Comparison of ENCODE assay signal across 24 mouse cellular contexts in the genomic region with DNA sequence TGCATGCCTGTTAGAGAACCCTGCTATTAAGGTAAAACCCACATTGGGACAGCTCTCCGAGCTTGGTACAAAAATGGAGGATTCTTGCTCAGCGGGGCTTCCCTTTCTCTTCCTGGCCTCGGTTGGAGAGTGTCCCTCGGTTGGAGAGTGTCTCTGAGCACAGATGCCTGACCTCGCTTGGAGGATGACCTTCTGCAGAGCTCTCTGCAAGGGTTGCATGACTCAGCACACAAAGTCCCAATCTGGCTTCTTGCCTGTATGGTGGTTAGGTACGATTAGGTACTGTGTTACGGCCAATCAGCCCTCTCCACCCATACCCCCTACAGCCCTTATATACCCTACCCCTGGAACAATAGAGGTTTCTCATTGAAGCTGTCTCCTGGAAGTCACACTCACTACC.
A peak's percentile ranks its signal among the peaks of the same experiment; 100 is the strongest.
DNase-seq lines count a peak whose midpoint lies in the region; TF ChIP-seq lines count a peak whose summit lies in the region.
"Had no signal": no experiment of that assay in that cellular context is flagged by ENCODE, and none has a peak within 500 bp of the region (broad histone marks: within the 10 kb centered on the region; RNA-seq: fewer than 3 reads in every experiment).

No protein-coding gene starts in this region.

- intact Hi-C loops in left cerebral cortex, adult 2 months (cut with DNase I): no loop called here

- peak; percentile 28 to 42 for DNase-seq in kidney, adult 8-10 months
- DNase-seq in kidney, postnatal 14 days: no peak
- DNase-seq in 3T3-L1 (ENCODE audit: low read depth, low spot score): peak; percentile 10
- DNase-seq in adrenal gland, adult 2 months: peak; percentile 88
- no peak for DNase-seq in lung, postnatal 14 days
- DNase-seq in left cerebral cortex, adult 2 months (ENCODE audit: extremely low spot score in 1 of 2, low spot score in 2 of 2): no peak
- DNase-seq: cerebellum, adult 8-10 months; cerebellum, postnatal 36 days; kidney, postnatal 10 days; layer of hippocampus, postnatal 36 days; lung, embryonic 14.5 days; lung, postnatal 4 days; right cerebral cortex, adult 18-20 months; right cerebral cortex, postnatal 4 days; thymus, adult 2 months had no signal

- H3K4me3 ChIP-seq in brown adipose tissue, adult 24 weeks (ENCODE audit: insufficient read depth, low read depth, low read length): no peak overlapping the region
- no peak overlapping the region for H3K4me3 ChIP-seq in left cerebral cortex, adult 2 months
- H3K4me3 ChIP-seq: forebrain, embryonic 13.5 days; heart, embryonic 10.5 days; hindbrain, embryonic 15.5 days; limb, embryonic 13.5 days; midbrain, embryonic 10.5 days; myocyte; neural tube, embryonic 13.5 days had no signal

- TF ChIP-seq CTCF in left cerebral cortex, adult 2 months (IDR thresholded peaks at IDR 0.05): no peak

- H3K27ac ChIP-seq in brown adipose tissue, adult 24 weeks (replicated peaks; ENCODE audit: low read depth, low read length): 0 out of 2 replicates have a peak overlapping the region, but pooled peaks have one; percentile 7
- H3K27ac ChIP-seq in left cerebral cortex, adult 2 months: no peak overlapping the region
- H3K27ac ChIP-seq: forebrain, embryonic 13.5 days; hindbrain, embryonic 15.5 days; limb, embryonic 13.5 days; liver, embryonic 14.5 days; midbrain, embryonic 10.5 days; neural tube, embryonic 13.5 days had no signal

- H3K4me1 ChIP-seq in brown adipose tissue, adult 24 weeks (ENCODE audit: control insufficient read depth, insufficient read depth, insufficient read length, low read length): peaks cover 8% of the 10 kb centered on the region
- H3K4me1 ChIP-seq: forebrain, embryonic 13.5 days; hindbrain, embryonic 15.5 days; limb, embryonic 13.5 days; midbrain, embryonic 10.5 days had no signal

Comparison
In these comparisons a context has a peak if more than half of its experiments do, and no peak if none do; other contexts are left out.
1. DNase-seq: peak in kidney, adult 8-10 months (2 of 2), 3T3-L1 (single experiment) and adrenal gland, adult 2 months (single experiment); none in kidney, postnatal 14 days (single experiment), lung, postnatal 14 days (single experiment) and left cerebral cortex, adult 2 months (0 of 2).